Mouse (Mus musculus) hindbrain, embryonic 16.5 days (tissue): ENCODE results near the gene Prim1. TPM values are rescaled to one million over a fixed set of nuclear protein-coding genes. Genes with fewer than 3 reads are reported as not detected.

Experiments used
- ATAC-seq: fragments of 200-750 bp; cut with Nextera tagmentation; 2 replicates; pipeline ENCODE4 v1.8.0; 2017; ENCODE audit warnings: moderate TSS enrichment, moderate library complexity
- H3K27ac ChIP-seq: fragments of 300-500 bp; sonication (generic); 2 replicates; pipeline ENCODE4 v1.5.1; 2014; ENCODE audit warnings: low read depth, mild to moderate bottlenecking, control low read depth, low read length, moderate library complexity
- H3K27me3 ChIP-seq: fragments of 300-500 bp; sonication (generic); replicated peaks from 2 replicates; pipeline ENCODE4 v1.6.1; 2014; ENCODE audit warnings: low read length; ENCODE audit not compliant: control insufficient read depth, insufficient read depth
- H3K36me3 ChIP-seq: fragments of 300-500 bp; sonication (generic); 2 replicates; pipeline ENCODE4 v1.6.1; 2014; ENCODE audit warnings: mild to moderate bottlenecking, low read length, moderate library complexity, mixed read lengths; ENCODE audit not compliant: control insufficient read depth, insufficient read depth
- H3K4me1 ChIP-seq: fragments of 300-500 bp; sonication (generic); 2 replicates; pipeline ENCODE4 v1.6.1; 2014; ENCODE audit warnings: low read depth, low read length; ENCODE audit not compliant: control insufficient read depth, insufficient read depth
- H3K4me2 ChIP-seq: fragments of 300-500 bp; sonication (generic); 2 replicates; pipeline ENCODE4 v1.6.1; 2014; ENCODE audit warnings: mild to moderate bottlenecking, low read length, control low read depth, moderate library complexity
- H3K4me3 ChIP-seq: fragments of 300-500 bp; sonication (generic); 2 replicates; pipeline ENCODE4 v1.5.1; 2014; ENCODE audit warnings: mild to moderate bottlenecking, low read length, control low read depth, moderate library complexity
- H3K9ac ChIP-seq: fragments of 300-500 bp; sonication (generic); 2 replicates; pipeline ENCODE4 v1.6.1; 2014; ENCODE audit warnings: low read depth, mild to moderate bottlenecking, control low read depth, low read length, moderate library complexity
- H3K9me3 ChIP-seq: fragments of 300-500 bp; sonication (generic); 2 replicates; pipeline ENCODE4 v1.6.1; 2014; ENCODE audit warnings: mild to moderate bottlenecking, low read length, moderate library complexity; ENCODE audit not compliant: control insufficient read depth
- WGBS: fragments of 180-500 bp; shearing (Covaris S2); extraction: QIAGEN DNeasy Blood & Tissue Kit; methylation state at CpG from one replicate; pipeline ENCODE4 v1.1.7; 2014; 5-methylcytosine and 5-hydroxymethylcytosine counted together
- polyA plus RNA-seq: library from polyadenylated mRNA; unstranded; fragments of >200 nt; fragmentation: Nextera tagmentation; extraction: Ambion mirVana; gene quantifications from 2 replicates; pipeline ENCODE4 v1.2.1, GENCODE M21; 2015

Gene Prim1
- polyA plus RNA-seq, 1 experiment from 2014 or later = 37.2 TPM

DNA sequence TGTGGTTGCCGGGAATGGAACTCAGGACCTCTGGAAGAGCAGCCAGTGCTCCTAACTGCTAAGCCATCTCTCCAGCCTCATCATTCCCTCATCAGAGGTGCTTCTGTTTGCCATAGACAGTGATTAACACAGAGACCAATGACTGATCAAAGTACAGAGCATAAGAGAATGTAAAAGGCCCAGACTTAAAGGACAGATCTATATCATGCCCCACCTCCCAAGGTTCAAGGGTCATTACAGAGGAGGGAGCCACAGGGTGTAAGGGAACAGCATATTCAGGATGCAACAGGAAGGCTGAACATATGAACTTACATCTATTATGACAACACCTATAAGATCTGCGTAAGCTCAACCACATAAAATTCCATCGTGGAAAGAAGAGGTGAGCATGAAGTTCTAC, 18.3 kb upstream of the Prim1 start:
- Histone ChIP-seq H3K4me3 (no peak overlapping the region), H3K4me1 (no peaks in the 10 kb centered on the region), H3K27me3 (no peaks in the 10 kb centered on the region), H3K36me3 (no peaks in the 10 kb centered on the region), H3K9ac (no peak overlapping the region), H3K9me3 (0 out of 2 replicates have a peak, but pooled peaks cover 2% of the 10 kb centered on the region), H3K27ac (no peak overlapping the region), H3K4me2 (no peak overlapping the region)
- ATAC-seq = no peak
- 88% methylated on average over 3 of the region's 3 CpGs for WGBS

DNA sequence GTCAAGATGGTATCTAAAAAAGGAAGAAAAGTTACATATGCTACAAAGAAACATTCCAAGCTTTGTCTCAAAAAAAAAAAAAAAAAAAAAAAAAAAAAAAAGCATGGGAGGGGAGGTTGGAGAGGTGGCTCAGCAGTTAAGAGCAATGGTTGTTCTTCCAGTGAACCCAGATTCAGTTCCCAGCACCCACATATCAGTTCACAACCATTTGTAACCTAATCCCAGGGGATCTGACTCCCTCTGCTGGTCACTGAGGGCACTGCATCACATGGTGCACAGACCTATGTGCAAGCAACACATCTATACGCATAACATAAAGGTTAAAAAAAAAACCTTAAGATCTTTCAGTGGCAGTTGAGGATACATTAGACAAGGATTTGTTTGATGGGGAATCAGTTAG, 16.7 kb upstream of the Prim1 start:
- WGBS = 100% methylated on average over 1 of the region's 1 CpGs
- no peak overlapping the region for H3K9ac ChIP-seq
- no peaks in the 10 kb centered on the region for H3K36me3 ChIP-seq
- no peak overlapping the region for H3K4me2 ChIP-seq
- H3K4me1 ChIP-seq = no peaks in the 10 kb centered on the region
- H3K9me3 ChIP-seq = 0 out of 2 replicates have a peak, but pooled peaks cover 2% of the 10 kb centered on the region
- H3K27ac ChIP-seq = no peak overlapping the region
- H3K27me3 ChIP-seq = no peaks in the 10 kb centered on the region
- ATAC-seq = no peak
- H3K4me3 ChIP-seq = no peak overlapping the region

DNA sequence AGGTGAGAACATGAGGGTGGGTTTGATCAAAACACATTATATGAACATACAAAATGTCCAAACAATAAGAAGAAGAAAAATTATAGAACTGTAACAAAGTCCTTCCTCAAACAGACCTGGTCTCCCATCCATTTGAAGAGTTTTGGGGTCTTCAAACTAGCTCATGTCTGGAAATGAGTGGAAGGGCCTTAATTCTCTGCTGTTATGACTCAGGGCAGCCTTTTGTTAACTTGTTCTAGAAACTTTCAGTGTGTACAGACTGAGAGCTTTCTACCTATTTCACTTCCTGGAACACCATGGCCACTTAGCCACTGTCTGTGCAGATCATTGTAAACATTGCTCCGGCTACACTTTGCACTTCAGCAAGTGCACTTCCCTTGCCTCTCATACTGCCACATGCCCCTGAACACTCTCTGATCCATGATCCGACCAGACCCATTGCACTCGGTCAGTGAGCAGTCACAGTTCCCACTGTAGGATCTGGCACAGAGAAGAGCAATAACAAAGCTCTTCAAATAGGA, 11.6 kb upstream of the Prim1 start:
- Histone ChIP-seq H3K9me3 (no peaks in the 10 kb centered on the region), H3K4me2 (no peak overlapping the region), H3K36me3 (no peaks in the 10 kb centered on the region), H3K4me3 (no peak overlapping the region), H3K27ac (no peak overlapping the region), H3K27me3 (no peaks in the 10 kb centered on the region), H3K4me1 (no peaks in the 10 kb centered on the region), H3K9ac (no peak overlapping the region)
- 91% methylated on average over 3 of the region's 3 CpGs for WGBS
- no peak for ATAC-seq

DNA sequence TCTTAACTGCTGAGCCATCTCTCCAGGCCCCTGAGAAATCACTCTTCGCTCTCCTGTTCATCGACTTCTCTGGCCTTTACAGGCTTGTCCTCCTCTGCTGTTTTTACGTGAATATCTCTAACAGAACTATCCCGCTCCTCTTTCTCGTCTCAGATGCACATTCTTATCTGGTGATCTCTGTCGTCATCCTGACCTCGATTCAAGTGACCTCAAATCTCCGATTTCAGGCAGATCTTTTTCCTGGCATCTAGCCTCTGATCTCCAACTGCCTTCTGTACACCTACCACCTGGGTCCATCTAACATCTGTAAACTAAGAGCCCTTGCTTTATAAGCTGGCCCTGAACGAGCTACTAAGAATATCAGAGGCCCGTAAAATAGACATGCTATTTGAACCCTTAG, 10.1 kb upstream of the Prim1 start:
- Histone ChIP-seq H3K27me3 (no peaks in the 10 kb centered on the region), H3K4me1 (no peaks in the 10 kb centered on the region), H3K9ac (no peak overlapping the region), H3K27ac (no peak overlapping the region), H3K36me3 (no peaks in the 10 kb centered on the region), H3K4me2 (no peak overlapping the region), H3K9me3 (no peaks in the 10 kb centered on the region), H3K4me3 (no peak overlapping the region)
- WGBS = 91% methylated on average over 10 of the region's 10 CpGs
- no peak for ATAC-seq

DNA sequence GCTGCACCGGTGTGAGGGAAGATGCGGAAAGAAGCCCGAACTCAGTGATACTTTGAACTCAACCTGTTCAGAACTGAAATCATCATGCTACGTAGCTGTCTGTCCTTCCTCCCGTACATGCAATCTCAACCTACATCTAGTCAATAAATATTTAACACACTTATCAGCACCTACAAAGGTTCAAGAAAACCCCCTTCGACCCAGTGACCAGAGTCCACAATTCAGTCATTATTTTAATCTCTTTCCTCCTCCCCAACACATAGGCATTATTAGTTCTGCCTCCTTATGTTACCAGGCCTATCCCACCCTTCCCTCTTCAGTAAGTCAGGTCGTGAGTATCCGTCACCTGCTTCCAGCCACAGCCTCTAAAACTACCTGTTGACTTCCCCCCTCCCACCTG, 9.5 kb upstream of the Prim1 start:
- 91% methylated on average over 8 of the region's 8 CpGs for WGBS
- Histone ChIP-seq H3K4me1 (no peaks in the 10 kb centered on the region), H3K36me3 (no peaks in the 10 kb centered on the region), H3K4me2 (no peak overlapping the region), H3K27ac (no peak overlapping the region), H3K9me3 (no peaks in the 10 kb centered on the region), H3K27me3 (no peaks in the 10 kb centered on the region), H3K9ac (no peak overlapping the region), H3K4me3 (no peak overlapping the region)
- no peak for ATAC-seq

DNA sequence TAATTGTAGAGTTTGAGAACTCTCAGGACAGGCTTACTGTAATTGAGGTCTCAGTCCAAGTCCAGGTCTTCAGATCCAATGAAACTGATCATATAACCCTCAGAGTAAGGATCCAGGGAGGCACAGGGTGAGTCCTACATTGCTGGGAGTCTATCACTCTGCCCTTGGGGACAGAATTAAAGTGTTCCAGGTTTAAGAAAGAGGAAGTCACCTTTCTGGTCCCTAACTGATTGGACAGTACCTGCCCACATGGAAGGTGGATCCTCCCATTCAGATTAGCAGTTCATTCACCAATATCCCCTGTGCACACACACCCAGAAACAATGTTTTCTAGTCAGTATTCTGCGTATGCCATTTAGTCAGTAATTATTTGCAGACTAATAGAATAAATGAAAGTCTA, 7.5 kb upstream of the Prim1 start, which contains the start of gene Hsd17b6:
Gene Hsd17b6, minus strand, starts transcription at position 166 of the 400 bp plus-strand sequence.
- ATAC-seq = no peak
- no peak within 1 kb of the TSS for H3K4me3 ChIP-seq
- no peaks in the 10 kb centered on the region for H3K27me3 ChIP-seq
- 93% methylated on average over 1 of the region's 1 CpGs for WGBS
- H3K27ac ChIP-seq = no peak within 1 kb of the TSS
- H3K9me3 ChIP-seq = no peaks in the 10 kb centered on the region
- H3K4me1 ChIP-seq = no peaks in the 10 kb centered on the region
- H3K9ac ChIP-seq = no peak within 1 kb of the TSS
- H3K36me3 ChIP-seq = no peaks in the 10 kb centered on the region
- H3K4me2 ChIP-seq = no peak within 1 kb of the TSS

DNA sequence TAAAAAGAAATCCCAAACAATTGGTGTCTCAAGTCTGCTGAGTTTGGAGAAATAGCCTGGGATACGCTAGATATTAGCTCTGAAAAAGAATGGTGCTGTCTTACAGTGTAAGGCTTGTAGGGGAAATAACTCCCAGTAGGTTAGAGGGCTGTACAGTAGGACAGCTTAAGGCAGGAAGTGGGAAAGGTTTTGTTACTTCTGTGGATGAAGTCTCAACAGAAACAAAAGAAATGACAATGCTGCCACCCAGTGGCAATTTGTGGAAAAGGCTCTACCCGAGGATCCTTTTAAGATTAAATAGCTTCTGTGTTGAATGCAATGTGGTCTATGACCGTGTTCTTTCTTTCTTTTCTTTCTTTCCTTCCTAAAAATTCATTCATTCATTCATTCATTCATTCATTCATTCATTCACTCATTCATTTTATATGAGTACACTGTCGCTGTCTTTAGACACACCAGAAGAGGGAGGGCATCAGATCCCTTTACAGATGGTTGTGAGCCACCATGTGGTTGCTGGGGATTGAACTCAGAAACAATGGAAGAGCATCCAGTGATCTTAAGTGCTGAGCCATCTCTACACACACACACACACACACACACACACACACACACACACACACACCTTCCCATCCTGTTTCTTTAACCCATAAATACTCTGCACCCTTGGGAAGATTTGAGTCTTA, 6.6 kb upstream of the Prim1 start:
- Histone ChIP-seq H3K4me2 (no peak overlapping the region), H3K9ac (no peak overlapping the region), H3K36me3 (no peaks in the 10 kb centered on the region), H3K27ac (no peak overlapping the region), H3K9me3 (no peaks in the 10 kb centered on the region), H3K27me3 (no peaks in the 10 kb centered on the region), H3K4me3 (no peak overlapping the region), H3K4me1 (no peaks in the 10 kb centered on the region)
- peak; percentile 82 for ATAC-seq
- WGBS = 4% methylated on average over 4 of the region's 4 CpGs

DNA sequence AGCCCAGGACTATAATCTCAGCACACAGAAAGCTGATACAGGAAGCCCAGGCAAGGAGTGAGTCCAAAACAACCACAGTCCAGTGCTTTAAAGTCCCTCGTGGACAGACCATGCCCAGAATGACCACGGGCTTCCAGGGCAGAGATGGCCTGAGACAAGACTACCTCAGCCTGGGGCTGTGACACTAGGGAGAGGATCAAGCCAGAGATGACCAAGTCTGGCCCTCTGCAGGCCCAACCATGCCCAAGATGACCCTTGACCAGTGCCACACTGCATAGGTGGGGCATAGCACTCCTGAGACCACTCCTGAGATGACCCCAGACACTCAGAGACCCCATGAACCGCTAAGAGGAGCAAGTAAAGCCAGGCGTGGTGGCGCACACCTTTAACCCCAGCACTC, 5.2 kb upstream of the Prim1 start:
- Histone ChIP-seq H3K4me1 (no peaks in the 10 kb centered on the region), H3K4me3 (no peak overlapping the region), H3K9me3 (no peaks in the 10 kb centered on the region), H3K4me2 (no peak overlapping the region), H3K9ac (no peak overlapping the region), H3K27me3 (no peaks in the 10 kb centered on the region), H3K27ac (no peak overlapping the region), H3K36me3 (no peaks in the 10 kb centered on the region)
- ATAC-seq = no peak
- WGBS = 78% methylated on average over 5 of the region's 5 CpGs

DNA sequence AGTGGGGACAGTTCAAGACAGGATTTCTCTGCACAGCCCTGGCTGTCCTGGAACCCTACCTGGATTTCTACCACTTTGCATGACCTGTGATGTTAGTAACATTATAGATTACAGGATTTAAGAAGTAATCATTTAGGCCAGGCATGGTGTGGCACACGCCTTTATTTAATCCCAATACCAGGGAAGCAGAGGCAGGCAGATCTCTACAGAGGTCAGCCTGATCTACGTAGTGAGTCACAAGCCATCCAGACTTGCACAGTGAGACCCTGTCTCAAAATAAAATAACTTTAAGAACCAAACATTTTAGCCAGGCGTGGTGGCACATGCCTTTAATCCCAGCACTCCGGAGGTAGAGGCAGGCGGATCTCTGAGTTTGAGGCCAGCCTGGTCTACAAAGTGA, 7.2 kb downstream of the Prim1 start:
- Histone ChIP-seq H3K4me1 (no peaks in the 10 kb centered on the region), H3K4me2 (no peak overlapping the region), H3K27ac (no peak overlapping the region), H3K36me3 (peaks cover 15% of the 10 kb centered on the region), H3K9me3 (no peaks in the 10 kb centered on the region), H3K27me3 (no peaks in the 10 kb centered on the region), H3K9ac (no peak overlapping the region), H3K4me3 (no peak overlapping the region)
- no peak for ATAC-seq
- 96% methylated on average over 5 of the region's 5 CpGs for WGBS
